Mouse (Mus musculus): ENCODE measurements around the gene Fam19a2. TPM values are rescaled to one million over a fixed set of nuclear protein-coding genes. Genes with fewer than 3 reads are reported as not detected.

The Fam19a2 gene
- polyA plus RNA-seq, 3 experiments from 2014 or later, result not detected

- ATAC-seq, result no peak
Observed at GRCm38 (mm10) chr10:123395429-123395828, 131.6 kb downstream of the Fam19a2 start.

DNA sequence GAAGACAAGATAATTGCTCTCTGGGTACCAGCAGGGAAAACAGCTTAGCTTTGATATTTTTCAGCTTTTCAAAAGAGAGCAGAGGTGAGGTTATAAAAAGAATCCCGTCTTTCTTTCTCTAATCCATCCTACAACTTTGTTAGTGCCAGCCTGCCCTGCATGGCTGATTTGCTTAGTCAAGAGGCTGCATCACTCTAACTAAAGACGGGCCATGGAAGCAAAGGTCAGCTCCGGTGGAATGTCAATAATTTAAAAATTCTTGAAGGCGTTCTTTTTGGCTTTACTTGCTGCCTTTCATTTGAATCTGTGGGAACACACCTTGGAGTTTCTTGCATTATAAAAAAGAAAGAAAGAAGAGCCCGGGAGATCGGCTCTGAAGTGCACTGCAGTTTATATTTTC is 134.3 kb downstream of the Fam19a2 start:
- no peak for ATAC-seq

GRCm38 (mm10) chr10:123401188-123401587 is 137.4 kb downstream of the Fam19a2 start:
- no peak for ATAC-seq

DNA sequence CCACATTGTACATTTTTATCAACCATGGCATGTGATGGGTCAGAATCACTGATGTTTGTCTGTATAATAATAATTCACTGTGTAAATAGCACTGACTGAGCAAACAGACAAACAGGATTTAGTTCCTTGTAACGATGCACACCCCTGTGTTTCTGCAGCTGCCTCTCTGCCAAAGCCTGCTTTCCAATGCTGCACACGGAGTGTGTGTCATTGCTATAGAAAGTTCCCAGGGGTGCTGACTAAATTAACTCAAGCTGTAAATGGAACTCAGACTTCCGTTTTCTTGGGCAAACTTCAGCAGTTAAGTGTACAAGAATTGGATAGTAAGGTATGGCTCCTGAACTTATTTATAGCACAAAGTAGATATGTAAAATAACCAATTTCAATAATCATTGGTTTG is 138.7 kb downstream of the Fam19a2 start:
- no peak for ATAC-seq

GRCm38 (mm10) chr10:123414953-123415352 is 151.2 kb downstream of the Fam19a2 start:
- no peak for ATAC-seq

GRCm38 (mm10) chr10:123416024-123416423 is 152.2 kb downstream of the Fam19a2 start:
- no peak for ATAC-seq

DNA sequence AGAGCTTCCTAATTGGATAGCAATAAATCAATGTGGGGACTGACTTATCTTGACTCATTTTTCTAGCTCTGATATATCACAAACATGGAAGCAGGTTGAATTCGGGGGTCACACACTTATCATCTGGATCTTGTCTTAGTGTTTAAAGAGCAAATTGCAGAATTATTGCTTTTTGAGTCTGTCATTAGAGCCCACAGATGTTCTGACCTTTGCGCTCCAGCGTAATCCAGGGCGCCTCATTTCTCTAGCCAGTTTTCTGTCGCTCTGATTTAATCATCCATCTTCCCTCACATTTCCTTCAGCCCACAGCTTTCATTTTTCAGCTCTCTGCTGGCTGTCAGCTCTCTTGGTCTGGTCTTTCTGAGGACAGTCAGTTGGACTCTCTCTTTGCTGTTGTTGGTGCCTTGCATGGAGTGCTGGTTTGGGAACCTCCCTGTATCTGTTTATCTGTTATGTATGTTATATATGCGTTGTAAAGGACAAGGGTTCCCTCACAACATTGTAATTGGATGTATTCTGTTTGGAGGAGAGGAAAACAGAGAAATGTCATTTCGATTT is 154.9 kb downstream of the Fam19a2 start:
- no peak for ATAC-seq

- ATAC-seq, result no peak
Observed at GRCm38 (mm10) chr10:123420249-123420648, 156.5 kb downstream of the Fam19a2 start.

GRCm38 (mm10) chr10:123424482-123424881 is 160.7 kb downstream of the Fam19a2 start:
- no peak for ATAC-seq

- no peak for ATAC-seq
Observed at GRCm38 (mm10) chr10:123426527-123427363, 162.9 kb downstream of the Fam19a2 start.

DNA sequence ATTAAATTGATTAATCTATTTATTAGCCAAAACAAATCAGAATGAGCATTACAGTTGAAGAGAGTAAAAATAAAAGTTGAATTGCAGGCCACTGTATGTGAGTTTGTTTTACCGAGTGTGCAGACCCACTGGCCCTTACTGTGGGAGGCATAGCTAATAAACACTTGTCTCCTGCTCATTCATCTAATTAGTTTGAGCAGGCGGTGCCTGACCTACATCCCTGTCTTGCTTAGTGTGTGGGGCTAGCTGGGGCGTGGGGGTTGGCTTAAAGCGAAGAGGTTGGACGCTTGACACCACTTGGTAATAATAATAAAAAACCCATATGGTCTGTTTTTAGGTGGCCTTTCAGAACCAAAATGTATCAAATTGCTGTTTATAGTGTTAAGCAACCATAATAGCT is 167.8 kb downstream of the Fam19a2 start:
- ATAC-seq, result no peak

GRCm38 (mm10) chr10:123437576-123437975 is 173.8 kb downstream of the Fam19a2 start:
- no peak for ATAC-seq

DNA sequence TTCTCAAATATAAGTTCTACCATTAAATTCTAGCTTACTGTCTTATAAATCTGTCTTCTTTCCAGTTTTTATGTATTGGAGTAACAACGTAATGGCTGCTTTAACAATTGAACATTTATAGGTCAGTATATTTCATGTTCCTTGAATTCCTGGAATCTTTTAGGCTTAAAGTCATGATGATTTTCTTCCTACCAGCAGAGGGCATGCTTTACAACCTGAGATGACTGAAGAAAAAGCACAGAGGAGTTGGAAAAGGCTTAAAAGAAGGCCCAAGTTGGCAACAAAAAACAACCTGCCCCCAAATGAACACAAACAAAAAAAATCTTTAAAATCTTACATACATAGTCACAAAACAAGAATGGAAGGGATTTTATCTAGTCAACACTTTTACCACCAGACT is 193.0 kb downstream of the Fam19a2 start:
- ATAC-seq, result no peak

GRCm38 (mm10) chr10:123460466-123460865 is 196.7 kb downstream of the Fam19a2 start:
- ATAC-seq, result no peak

- ATAC-seq, result no peak
Observed at GRCm38 (mm10) chr10:123462305-123462704, 198.5 kb downstream of the Fam19a2 start.

DNA sequence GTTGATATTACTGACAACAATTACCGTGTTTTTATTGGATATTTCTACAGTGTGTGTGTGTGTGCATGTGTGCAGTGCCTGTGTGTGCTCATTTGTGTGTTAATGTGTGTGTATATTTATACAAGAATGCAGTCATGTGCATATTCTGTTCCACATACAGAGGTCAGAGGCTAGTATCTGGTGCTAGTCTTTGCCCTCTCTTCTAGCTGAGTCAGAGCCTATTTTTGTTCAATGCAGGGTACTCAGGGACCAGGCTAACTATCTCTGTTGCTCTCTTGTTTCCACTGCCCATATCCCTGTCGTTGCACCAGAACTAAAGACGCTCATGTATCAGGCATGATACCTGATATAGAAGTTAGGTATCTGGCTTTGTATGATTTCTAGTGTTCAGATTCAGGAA is 251.0 kb downstream of the Fam19a2 start:
- no peak for ATAC-seq

DNA sequence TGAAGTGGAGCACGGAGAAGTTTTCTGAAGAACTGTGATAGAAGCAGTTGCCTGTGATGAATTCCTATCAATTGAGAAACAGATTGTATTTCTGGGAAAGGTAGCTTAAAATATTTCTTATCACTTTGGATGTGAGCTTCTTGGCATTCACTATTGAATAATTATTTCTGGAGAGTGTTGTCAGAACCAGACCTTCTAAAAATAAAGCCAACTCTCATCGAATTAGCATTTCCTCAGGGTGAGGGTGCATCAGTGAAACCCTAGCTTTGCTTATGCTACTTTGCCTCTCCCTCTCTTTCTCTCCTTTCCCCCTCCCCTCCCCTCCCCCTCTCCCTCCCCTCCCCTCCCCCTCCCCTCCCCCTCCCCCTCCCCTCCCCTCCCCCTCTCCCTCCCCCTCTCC is 256.8 kb downstream of the Fam19a2 start:
- no peak for ATAC-seq

DNA sequence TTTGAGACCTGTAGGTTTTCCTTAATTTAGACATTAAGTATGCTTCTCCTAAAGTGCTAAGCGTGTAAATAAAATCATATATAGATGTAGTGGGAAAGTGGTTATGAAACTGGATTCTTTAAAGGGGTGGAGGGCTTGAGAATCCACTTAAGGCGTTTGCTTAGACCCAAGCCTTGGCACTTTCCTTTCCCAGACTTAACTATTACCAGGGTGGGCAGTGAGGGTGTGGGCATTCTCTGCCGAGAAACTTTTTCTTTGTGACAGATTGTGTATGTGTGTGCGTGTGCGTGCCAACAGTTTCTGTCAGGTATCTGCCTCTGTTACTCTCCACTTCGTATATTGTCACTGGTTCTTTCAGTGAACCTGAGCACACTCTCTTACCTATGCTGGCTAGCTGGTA is 257.4 kb downstream of the Fam19a2 start:
- ATAC-seq, result no peak

GRCm38 (mm10) chr10:123525424-123525823 is 261.6 kb downstream of the Fam19a2 start:
- ATAC-seq, result no peak

DNA sequence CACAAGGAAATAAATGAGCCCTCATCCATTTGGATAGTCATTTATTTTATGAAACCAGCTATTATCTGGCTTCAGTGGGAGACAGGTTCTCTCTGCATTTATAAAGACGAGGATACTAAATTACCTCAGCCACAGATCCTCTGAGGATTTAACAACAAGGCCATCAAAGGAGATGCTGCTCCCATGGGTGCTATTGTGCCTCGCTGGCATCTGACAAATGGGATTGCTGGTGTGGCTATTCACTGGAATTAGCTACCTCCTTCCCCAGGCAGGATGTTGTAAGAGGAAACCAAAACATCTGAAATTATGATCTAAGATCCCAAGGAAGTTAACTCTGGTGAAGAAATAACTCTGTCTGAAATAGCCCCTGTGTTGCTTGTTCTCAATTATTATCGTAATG is 262.3 kb downstream of the Fam19a2 start:
- no peak for ATAC-seq

DNA sequence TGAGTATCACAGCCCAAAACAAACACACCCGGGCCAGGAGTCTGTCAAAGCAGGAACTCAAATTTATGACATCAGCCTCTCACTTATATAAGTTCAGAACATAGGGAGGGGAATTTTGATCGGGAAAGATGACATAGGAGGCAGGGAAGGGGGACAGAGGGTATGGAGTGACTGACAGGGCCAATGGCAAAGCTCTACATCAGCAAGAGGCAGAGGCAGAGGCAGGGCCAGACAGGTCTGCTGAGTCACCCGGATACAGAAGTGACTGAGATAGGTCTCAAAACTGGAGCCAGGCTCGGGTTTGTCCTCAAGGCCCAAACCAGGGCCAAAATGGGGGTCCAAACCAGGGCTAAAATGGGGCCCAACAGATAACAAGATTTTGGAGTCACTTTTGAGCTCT is 272.3 kb downstream of the Fam19a2 start:
- no peak for ATAC-seq

DNA sequence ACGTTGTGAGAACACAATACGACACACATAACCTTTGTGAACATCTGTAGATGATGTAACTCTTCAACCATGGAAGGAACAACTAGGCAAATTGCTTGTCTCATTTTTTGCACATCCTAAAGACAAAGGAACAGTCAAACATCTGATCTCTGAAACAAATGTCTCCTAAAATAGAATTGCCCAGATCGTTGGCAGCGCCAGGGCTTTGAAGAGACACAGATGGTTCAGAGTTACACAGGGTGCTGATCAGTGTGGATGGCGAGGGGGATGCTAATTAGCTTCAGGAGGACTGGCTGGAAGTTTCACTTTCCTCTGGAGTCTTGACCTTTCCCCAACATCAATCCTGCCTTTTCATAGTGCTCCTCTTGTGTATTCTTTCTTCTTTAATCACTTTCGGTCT is 284.6 kb downstream of the Fam19a2 start:
- no peak for ATAC-seq

GRCm38 (mm10) chr10:123567677-123568076 is 303.9 kb downstream of the Fam19a2 start:
- no peak for ATAC-seq

DNA sequence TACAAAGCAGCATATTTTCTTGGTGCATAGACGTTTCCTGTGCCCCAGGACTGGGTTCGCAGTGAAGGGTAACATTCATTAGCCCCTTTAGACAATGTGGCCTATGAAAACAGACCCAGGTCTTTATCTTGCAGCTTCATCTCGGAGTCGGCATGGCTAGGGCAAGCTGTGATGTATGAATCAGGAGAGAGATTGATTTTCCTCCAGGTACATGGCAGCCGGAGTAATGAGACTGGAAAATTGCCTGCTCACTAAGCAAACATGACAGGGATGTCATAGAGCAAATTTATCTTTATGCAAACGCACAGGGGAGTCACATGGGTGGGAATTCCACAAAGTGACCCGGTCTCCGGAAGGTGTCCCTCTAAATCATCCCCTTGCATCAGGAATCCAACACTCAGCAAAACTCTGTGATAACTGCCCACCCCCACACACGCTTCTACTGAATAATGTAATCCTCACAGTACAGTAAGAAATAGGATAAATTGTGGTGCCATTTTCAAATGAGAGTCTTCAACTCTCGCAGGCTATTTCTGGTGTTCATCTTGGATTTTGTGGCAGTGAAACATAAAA is 306.9 kb downstream of the Fam19a2 start:
- no peak for ATAC-seq
